Mouse (Mus musculus): ENCODE data around the gene Ipo8. TPM values are rescaled to one million over a fixed set of nuclear protein-coding genes. Genes with fewer than 3 reads are reported as not detected.

Ipo8 gene
- total and polyA plus RNA-seq, 3 experiments: 23.4 to 28.3 TPM; not detected in 1

- H3K27ac ChIP-seq (ENCODE audit: control insufficient read depth, low read depth, low read length): no peak overlapping the region; the same call in 1 of the 2 replicates
- peaks cover 0 to 12% of the 10 kb centered on the region in 2 experiments; a peak in 2 of 4 replicates for H3K36me3 ChIP-seq (ENCODE audit: control insufficient read depth in 1 of 2, insufficient read depth in 2 of 2, low read length in 2 of 2)
Observed at GRCm38 (mm10) chr6:148830355-148830747, 916 bp downstream of the Ipo8 start.

DNA sequence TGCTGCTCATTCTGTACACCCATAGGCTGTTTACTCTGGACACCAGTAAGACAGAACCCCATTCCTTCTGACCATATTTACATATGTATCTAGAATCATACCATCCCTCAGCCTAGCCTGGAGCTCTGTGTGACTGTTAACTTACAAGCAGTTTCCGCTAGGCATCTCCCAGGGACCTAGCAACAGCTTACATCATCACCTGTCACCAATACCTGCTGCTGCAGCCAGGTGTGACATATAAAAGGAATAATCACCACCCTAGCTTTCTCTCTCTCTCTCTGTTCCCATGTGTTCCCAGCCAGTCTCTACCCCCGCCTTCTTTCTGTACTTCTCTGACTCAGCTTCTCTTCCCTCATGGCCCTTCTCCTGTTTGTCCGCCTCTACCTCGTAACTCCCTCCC lies 5.1 kb downstream of the Ipo8 start:
- peaks cover 30% of the 10 kb centered on the region for H3K79me2 ChIP-seq (ENCODE audit: control insufficient read depth, insufficient read depth, low read length, poor library complexity)
- no peaks in the 10 kb centered on the region for H3K27me3 ChIP-seq (ENCODE audit: control insufficient read depth in 1 of 2, insufficient read depth in 2 of 2, low read length in 2 of 2)
- no peak overlapping the region for H3K4me3 ChIP-seq (ENCODE audit: control insufficient read depth in 1 of 2, insufficient read depth in 1 of 2, low read depth in 2 of 2, low read length in 2 of 2)
- H3K9ac ChIP-seq (ENCODE audit: control insufficient read depth, low read depth, low read length, poor library complexity, severe bottlenecking): no peak overlapping the region
- peaks cover 0 to 7% of the 10 kb centered on the region in 2 experiments; a peak in 2 of 4 replicates for H3K4me1 ChIP-seq (ENCODE audit: control insufficient read depth in 1 of 2, insufficient read depth in 2 of 2, low read length in 2 of 2)
- DNase-seq (ENCODE audit: low read depth, low spot score): no peak
- H3K27ac ChIP-seq (ENCODE audit: control insufficient read depth, low read depth, low read length): no peak overlapping the region
- H3K36me3 ChIP-seq (ENCODE audit: control insufficient read depth in 1 of 2, insufficient read depth in 2 of 2, low read length in 2 of 2): peaks cover 2 to 9% of the 10 kb centered on the region in 2 experiments
- no peak for TF ChIP-seq ZKSCAN1 (IDR thresholded peaks at IDR 0.05; ENCODE audit: low read depth, low read length)
- TF ChIP-seq MYC (IDR thresholded peaks at IDR 0.05; ENCODE audit: low read depth, low read length): no peak
- H3K9me3 ChIP-seq (replicated peaks; ENCODE audit: insufficient read depth, low read length): no peaks in the 10 kb centered on the region

More at GRCm38 (mm10) chr6:148830355-148830747, 916 bp downstream of the Ipo8 start:
- H3K4me1 ChIP-seq (ENCODE audit: control insufficient read depth in 1 of 2, insufficient read depth in 2 of 2, low read length in 2 of 2): peaks cover 3 to 12% of the 10 kb centered on the region in 2 experiments; a peak in 2 of 4 replicates
- peak; percentile 13 for DNase-seq (ENCODE audit: low read depth, low spot score)
- H3K9ac ChIP-seq (ENCODE audit: control insufficient read depth, low read depth, low read length, poor library complexity, severe bottlenecking): peak overlapping the region; percentile 80
- no peaks in the 10 kb centered on the region for H3K27me3 ChIP-seq (ENCODE audit: control insufficient read depth in 1 of 2, insufficient read depth in 2 of 2, low read length in 2 of 2)
- H3K4me3 ChIP-seq (ENCODE audit: control insufficient read depth in 1 of 2, insufficient read depth in 1 of 2, low read depth in 2 of 2, low read length in 2 of 2): peak overlapping the region; percentile 79 to 94
- no peak for TF ChIP-seq TAL1 (IDR thresholded peaks at IDR 0.05; ENCODE audit: low read length)
- TF ChIP-seq CHD1 (IDR thresholded peaks at IDR 0.05; ENCODE audit: low read depth, low read length): 0 out of 2 replicates have a peak, but pooled peaks have one; percentile 8
- no peak for TF ChIP-seq USF1 (IDR thresholded peaks at IDR 0.05; ENCODE audit: low read depth, low read length)
- no peak for TF ChIP-seq SMC3 (IDR thresholded peaks at IDR 0.05; ENCODE audit: low read depth, low read length)
- no peak for TF ChIP-seq CTCF (IDR thresholded peaks at IDR 0.05 in 2 of 3, conservative IDR thresholded peaks at IDR 0.05 in 1 of 3; ENCODE audit: control insufficient read depth in 1 of 3, insufficient read depth in 1 of 3, low read depth in 2 of 3, low read length in 3 of 3, poor library complexity in 1 of 3, severe bottlenecking in 1 of 3)
- TF ChIP-seq GABPA (IDR thresholded peaks at IDR 0.05; ENCODE audit: low read depth, low read length): no peak
- no peak for TF ChIP-seq MYB (IDR thresholded peaks at IDR 0.05; ENCODE audit: low read depth, low read length)
- no peak for TF ChIP-seq MAZ (IDR thresholded peaks at IDR 0.05; ENCODE audit: low read depth, low read length)
- TF ChIP-seq ZC3H11A (IDR thresholded peaks at IDR 0.05; ENCODE audit: low read depth, low read length): no peak
- TF ChIP-seq RCOR1 (IDR thresholded peaks at IDR 0.05; ENCODE audit: low read depth, low read length): no peak
- TF ChIP-seq RAD21 (IDR thresholded peaks at IDR 0.05; ENCODE audit: low read depth, low read length): no peak
- peak; percentile 67 for TF ChIP-seq ZNF384 (IDR thresholded peaks at IDR 0.05; ENCODE audit: low read depth, low read length)
- H3K9me3 ChIP-seq (replicated peaks; ENCODE audit: insufficient read depth, low read length): no peaks in the 10 kb centered on the region
- peaks cover 31% of the 10 kb centered on the region for H3K79me2 ChIP-seq (ENCODE audit: control insufficient read depth, insufficient read depth, low read length, poor library complexity)

Data from MEL (cell line).